Mouse (Mus musculus): Measurements from ENCODE around the gene Vmn1r31.

Vmn1r31 gene

DNA sequence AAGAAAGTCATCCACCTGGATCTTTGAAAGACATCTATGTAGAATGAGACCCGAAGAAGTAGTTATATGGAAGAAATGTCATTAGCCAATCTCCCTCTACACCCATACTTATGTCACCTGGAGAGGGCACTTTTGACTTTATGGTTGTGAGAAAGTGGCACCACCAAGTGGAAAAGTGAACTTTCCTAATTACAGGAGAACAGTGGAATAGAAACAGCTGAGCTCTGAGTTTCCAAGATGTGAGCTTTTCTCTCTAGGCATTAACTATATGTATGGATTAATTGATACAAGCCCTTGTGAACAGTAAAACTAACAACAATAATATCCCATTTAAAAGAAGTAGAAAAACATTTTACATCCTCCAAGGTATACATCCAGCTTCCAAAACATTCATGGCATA, at the start of gene Vmn1r31:
TSS of gene Vmn1r31 (minus strand) at position 101 of the 400 bp plus-strand sequence.
- DNase-seq = no peak

DNA sequence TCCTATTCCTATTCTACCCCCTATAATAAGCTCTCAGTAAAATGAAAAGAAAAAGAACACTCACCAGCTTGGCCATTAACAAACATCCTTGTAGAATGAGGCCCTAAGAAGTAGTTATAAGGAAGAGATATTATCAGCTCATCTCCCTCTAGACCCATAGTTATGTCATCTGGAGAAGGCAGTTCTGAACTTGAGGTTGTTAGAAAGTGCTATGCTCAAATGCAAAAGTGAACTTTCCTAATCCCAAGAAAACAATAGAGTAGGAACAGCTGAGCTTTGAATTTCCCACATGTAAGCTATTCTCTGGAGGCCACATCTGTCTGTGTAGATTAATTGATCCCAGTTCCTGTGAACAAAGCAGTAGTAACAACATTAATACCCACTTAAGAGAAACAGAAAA, 31.8 kb downstream of the Vmn1r31 start, which contains the start of gene Vmn1r30:
TSS of gene Vmn1r30 (minus strand) at position 101 of the 400 bp plus-strand sequence.
- no peak for DNase-seq

All from kidney, adult 18-20 months (tissue).